Mouse (Mus musculus) left cerebral cortex, postnatal 14 days (tissue): Measurements from ENCODE around the gene Zfp146. TPM values are rescaled to one million over a fixed set of nuclear protein-coding genes. Genes with fewer than 3 reads are reported as not detected.
"Not testable (repeated sequence)": the region's sequence is repeated elsewhere in the genome, so short reads cannot be mapped to it uniquely, and the experiment has no call there.

Source experiments
- DNase-seq, 2 experiments: peaks; one replicate each; pipeline ENCODE4 v3.0.0; 2021 to 2022; ENCODE audit warnings: low spot score in 2 of 2, mixed read lengths in 1 of 2
- intact Hi-C: fragments of 180-260 bp; cut with DNase I; formaldehyde crosslinking; loops from one replicate; pipeline ENCODE4 v1.15.1; 2025
- total RNA-seq, 2 experiments: library from RNA; stranded (reverse); gene quantifications; 2 replicates each; pipeline ENCODE4 v1.2.3; 2021

Zfp146 gene
- total RNA-seq, 2 experiments from 2014 or later, result 45.7 to 47.1 TPM

GRCm38 (mm10) chr7:30154040-30154439 is 15.5 kb downstream of the Zfp146 start:
- intact Hi-C loops, result no loop called here
- DNase-seq, result no peak

GRCm38 (mm10) chr7:30147011-30147410 is 22.5 kb downstream of the Zfp146 start:
- DNase-seq, result no peak
- intact Hi-C loops, result no loop called here

- peak; percentile 70 to 84 for DNase-seq
- intact Hi-C loops, result no loop called here
These were observed 25.9 kb downstream of the Zfp146 start for GRCm38 (mm10) chr7:30143555-30144209.

GRCm38 (mm10) chr7:30143170-30143554 is 26.4 kb downstream of the Zfp146 start:
- DNase-seq, result no peak
- intact Hi-C loops, result no loop called here

- intact Hi-C loops, result no loop called here
- no peak for DNase-seq
These were observed 32.7 kb downstream of the Zfp146 start for GRCm38 (mm10) chr7:30136826-30137225.

- intact Hi-C loops, result no loop called here
- DNase-seq, result no peak
These were observed 37.2 kb downstream of the Zfp146 start for GRCm38 (mm10) chr7:30132396-30132795.

GRCm38 (mm10) chr7:30129900-30130299 is 39.6 kb downstream of the Zfp146 start:
- intact Hi-C loops, result no loop called here
- no peak for DNase-seq

- no peak for DNase-seq
These were observed 47.4 kb downstream of the Zfp146 start for GRCm38 (mm10) chr7:30122188-30122530.

GRCm38 (mm10) chr7:30121308-30122187 is 48.0 kb downstream of the Zfp146 start, which contains the start of gene Zfp382:
Gene Zfp382, plus strand, starts transcription at chr7:30121942.
- intact Hi-C loops, result no loop called here
- peak; percentile 89 to 90 for DNase-seq

More at GRCm38 (mm10) chr7:30122188-30122530, 47.4 kb downstream of the Zfp146 start:
- intact Hi-C loops, result no loop called here

- intact Hi-C loops, DNase-seq: not testable (repeated sequence)
These were observed 51.6 kb downstream of the Zfp146 start for GRCm38 (mm10) chr7:30117935-30118334.

GRCm38 (mm10) chr7:30116076-30116475 is 53.5 kb downstream of the Zfp146 start:
- DNase-seq, result no peak
- intact Hi-C loops, result no loop called here

Other genes with a start within 250 kb of the Zfp146 start
- gene Zfp74, start 215.7 kb downstream of the Zfp146 start, total RNA-seq, result 10 to 100 TPM; 19.9 to 21.4 TPM
- 1 to 10 TPM; 3.7 TPM for gene Zfp568, start 185.8 kb downstream of the Zfp146 start, total RNA-seq
- gene Zfp14, start 118.4 kb downstream of the Zfp146 start, total RNA-seq, result 1 to 10 TPM; 6.6 to 7.0 TPM
- 1 to 10 TPM; 2.7 to 4.3 TPM for gene Zfp82, start 96.8 kb downstream of the Zfp146 start, total RNA-seq
- under 1 TPM in 1 of 2 experiments, not detected in 1; 0.59 TPM for gene Gm26920, start 79.3 kb downstream of the Zfp146 start, total RNA-seq
- 1 to 10 TPM; 5.6 to 6.5 TPM for gene Zfp566, start 79.2 kb downstream of the Zfp146 start, total RNA-seq
- 10 to 100 TPM; 54.8 to 67.7 TPM for gene Zfp260, start 75.0 kb downstream of the Zfp146 start, total RNA-seq
- 10 to 100 TPM; 29.8 to 35.3 TPM for gene Zfp382, start 47.8 kb downstream of the Zfp146 start, total RNA-seq
- 1 to 10 TPM; 3.4 to 4.9 TPM for gene Cox7a1, start 14.4 kb upstream of the Zfp146 start, total RNA-seq
- 100 to 1,000 TPM; 194 to 196 TPM for gene Capns1, start 29.1 kb upstream of the Zfp146 start, total RNA-seq
- 10 to 100 TPM; 55.8 to 59.8 TPM for gene Polr2i, start 62.2 kb upstream of the Zfp146 start, total RNA-seq
- 100 to 1,000 TPM; 149 to 153 TPM for gene Tbcb, start 62.5 kb upstream of the Zfp146 start, total RNA-seq
- gene Ovol3, start 66.0 kb upstream of the Zfp146 start, total RNA-seq, result not detected
- gene Thap8, start 110.3 kb upstream of the Zfp146 start, total RNA-seq, result under 1 TPM in 1 of 2 experiments, not detected in 1; 0.26 TPM
- 1 to 10 TPM; 1.2 to 2.0 TPM for gene Wdr62, start 110.7 kb upstream of the Zfp146 start, total RNA-seq
- 100 to 1,000 TPM; 499 to 503 TPM for gene Clip3, start 122.0 kb upstream of the Zfp146 start, total RNA-seq
- 10 to 100 TPM; 53.4 to 55.3 TPM for gene Alkbh6, start 139.0 kb upstream of the Zfp146 start, total RNA-seq
- gene Syne4, start 145.1 kb upstream of the Zfp146 start, total RNA-seq, result 1 to 10 TPM; 6.9 to 8.2 TPM
- under 1 TPM; 0.40 to 0.44 TPM for gene E130208F15Rik, start 152.0 kb upstream of the Zfp146 start, total RNA-seq
- gene Sdhaf1, start 154.1 kb upstream of the Zfp146 start, total RNA-seq, result 10 to 100 TPM in 1 of 2 experiments, 1 to 10 TPM in 1; 7.3 to 10.2 TPM
- gene Lrfn3, start 193.0 kb upstream of the Zfp146 start, total RNA-seq, result 10 to 100 TPM; 39.1 to 42.5 TPM
- 10 to 100 TPM; 24.9 to 26.1 TPM for gene Tyrobp, start 244.0 kb upstream of the Zfp146 start, total RNA-seq